Mouse (Mus musculus) skeletal muscle tissue, postnatal 0 days (tissue): ENCODE results near the gene Gm11756. TPM values are rescaled to one million over a fixed set of nuclear protein-coding genes. Genes with fewer than 3 reads are reported as not detected.

ENCODE experiments used
- polyA plus RNA-seq: library from polyadenylated mRNA; unstranded; fragments of >200 nt; fragmentation: Nextera tagmentation; extraction: Ambion mirVana; gene quantifications from 2 replicates; pipeline ENCODE4 v1.2.1, GENCODE M21; 2015

The Gm11756 gene
- polyA plus RNA-seq, result 0.10 and 0.18 TPM in 2 replicates

DNA sequence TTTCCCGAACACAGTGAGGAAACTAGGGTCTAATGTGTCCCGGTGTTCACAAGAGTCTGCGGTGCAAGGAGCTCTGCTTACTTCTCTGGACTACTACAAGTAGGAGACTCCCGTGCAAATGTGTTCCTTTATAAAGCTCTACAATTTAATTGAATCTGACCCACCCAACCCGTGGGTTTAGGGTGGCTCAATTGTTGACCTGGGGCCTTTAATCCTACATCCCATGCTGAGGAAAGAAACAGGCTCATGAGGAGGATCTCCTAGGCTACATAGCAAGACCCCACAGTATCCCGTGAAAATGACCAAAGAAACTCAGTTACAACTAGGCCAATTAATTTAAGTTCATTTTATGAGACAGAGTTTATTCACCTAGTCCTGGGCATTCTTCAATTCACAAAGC is at the start of gene Gm11756:
Gene Gm11756 (minus strand): TSS at position 101 of the 400 bp plus-strand sequence.

DNA sequence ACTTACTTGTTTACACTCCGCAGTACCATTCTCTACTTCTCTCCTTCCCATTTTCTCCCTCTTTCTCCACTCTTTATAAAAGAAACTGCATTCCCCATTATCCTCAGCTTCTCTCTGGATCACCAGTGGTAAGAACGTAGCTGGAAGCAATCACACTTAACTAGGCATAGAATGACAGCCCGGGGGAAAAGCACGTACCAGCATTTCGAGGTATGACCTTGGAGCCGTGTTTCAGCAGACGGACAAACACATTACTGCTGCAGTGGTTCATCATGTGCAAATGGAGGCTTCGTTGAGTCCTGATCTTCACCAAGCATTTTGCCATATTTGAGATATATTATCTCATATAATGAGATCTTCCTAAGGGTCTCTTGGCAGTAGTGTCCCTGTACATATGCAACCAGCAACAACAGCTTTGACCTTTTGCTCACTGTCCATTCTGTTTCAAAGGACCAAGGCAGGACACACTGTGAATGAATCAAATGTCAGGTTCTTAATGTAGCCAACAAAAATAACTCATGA is 29.9 kb upstream of the Gm11756 start, which contains the start of gene 2310002L09Rik:
Gene 2310002L09Rik (minus strand): TSS at position 472 of the 522 bp plus-strand sequence.

DNA sequence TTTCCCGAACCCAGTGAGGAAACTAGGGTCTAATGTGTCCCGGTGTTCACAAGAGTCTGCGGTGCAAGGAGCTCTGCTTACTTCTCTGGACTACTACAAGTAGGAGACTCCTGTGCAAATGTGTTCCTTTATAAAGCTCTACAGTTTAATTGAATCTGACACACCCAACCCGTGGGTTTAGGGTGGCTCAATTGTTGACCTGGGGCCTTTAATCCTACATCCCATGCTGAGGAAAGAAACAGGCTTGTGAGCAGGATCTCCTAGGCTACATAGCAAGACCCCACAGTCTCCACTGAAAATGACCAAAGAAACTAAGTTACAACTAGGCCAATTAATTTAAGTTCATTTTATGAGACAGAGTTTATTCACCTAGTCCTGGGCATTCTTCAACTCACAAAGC is 14.7 kb downstream of the Gm11756 start, which contains the start of gene Gm13871:
Gene Gm13871 (minus strand): TSS at position 101 of the 400 bp plus-strand sequence.

DNA sequence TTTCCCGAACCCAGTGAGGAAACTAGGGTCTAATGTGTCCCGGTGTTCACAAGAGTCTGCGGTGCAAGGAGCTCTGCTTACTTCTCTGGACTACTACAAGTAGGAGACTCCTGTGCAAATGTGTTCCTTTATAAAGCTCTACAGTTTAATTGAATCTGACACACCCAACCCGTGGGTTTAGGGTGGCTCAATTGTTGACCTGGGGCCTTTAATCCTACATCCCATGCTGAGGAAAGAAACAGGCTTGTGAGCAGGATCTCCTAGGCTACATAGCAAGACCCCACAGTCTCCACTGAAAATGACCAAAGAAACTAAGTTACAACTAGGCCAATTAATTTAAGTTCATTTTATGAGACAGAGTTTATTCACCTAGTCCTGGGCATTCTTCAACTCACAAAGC is 29.5 kb downstream of the Gm11756 start, which contains the start of gene Gm11757:
Gene Gm11757 (minus strand): TSS at position 101 of the 400 bp plus-strand sequence.

DNA sequence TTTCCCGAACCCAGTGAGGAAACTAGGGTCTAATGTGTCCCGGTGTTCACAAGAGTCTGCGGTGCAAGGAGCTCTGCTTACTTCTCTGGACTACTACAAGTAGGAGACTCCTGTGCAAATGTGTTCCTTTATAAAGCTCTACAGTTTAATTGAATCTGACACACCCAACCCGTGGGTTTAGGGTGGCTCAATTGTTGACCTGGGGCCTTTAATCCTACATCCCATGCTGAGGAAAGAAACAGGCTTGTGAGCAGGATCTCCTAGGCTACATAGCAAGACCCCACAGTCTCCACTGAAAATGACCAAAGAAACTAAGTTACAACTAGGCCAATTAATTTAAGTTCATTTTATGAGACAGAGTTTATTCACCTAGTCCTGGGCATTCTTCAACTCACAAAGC is 44.4 kb downstream of the Gm11756 start, which contains the start of gene Gm11758:
Gene Gm11758 (minus strand): TSS at position 101 of the 400 bp plus-strand sequence.

Other genes with a start within 250 kb of the Gm11756 start
- gene Gm428, start 237.2 kb downstream of the Gm11756 start, polyA plus RNA-seq, result not detected in 2 replicates
- 0.22 and 0.45 TPM in 2 replicates for gene Rasef, start 129.8 kb downstream of the Gm11756 start, polyA plus RNA-seq
- gene Gm11758, start 44.5 kb downstream of the Gm11756 start, polyA plus RNA-seq, result not detected in 2 replicates
- gene Gm11757, start 29.6 kb downstream of the Gm11756 start, polyA plus RNA-seq, result not detected in 2 replicates
- gene Gm13871, start 14.8 kb downstream of the Gm11756 start, polyA plus RNA-seq, result not detected in 2 replicates
- 86.8 and 114 TPM in 2 replicates for gene 2310002L09Rik, start 30.1 kb upstream of the Gm11756 start, polyA plus RNA-seq
- gene Frmd3, start 92.7 kb upstream of the Gm11756 start, polyA plus RNA-seq, result 3.2 and 3.8 TPM in 2 replicates